Mouse (Mus musculus): Measurements from ENCODE around the gene Fam181a. TPM values are rescaled to one million over a fixed set of nuclear protein-coding genes. Genes with fewer than 3 reads are reported as not detected.

Fam181a gene
- total RNA-seq, 1 experiment from 2014 or later: not detected

- no peak for ATAC-seq (replicated peaks; ENCODE audit: insufficient number of reproducible peaks, low FRiP score, low TSS enrichment, poor library complexity, severe bottlenecking)
Observed at GRCm38 (mm10) chr12:103313274-103313673, 2.5 kb downstream of the Fam181a start.

- no peak for ATAC-seq (replicated peaks; ENCODE audit: insufficient number of reproducible peaks, low FRiP score, low TSS enrichment, poor library complexity, severe bottlenecking)
Observed at GRCm38 (mm10) chr12:103313871-103314639, 3.3 kb downstream of the Fam181a start.

- no peak for ATAC-seq (replicated peaks; ENCODE audit: insufficient number of reproducible peaks, low FRiP score, low TSS enrichment, poor library complexity, severe bottlenecking)
Observed at GRCm38 (mm10) chr12:103314640-103315361, 4.0 kb downstream of the Fam181a start.

GRCm38 (mm10) chr12:103315831-103316545 lies 5.2 kb downstream of the Fam181a start:
- ATAC-seq (replicated peaks; ENCODE audit: insufficient number of reproducible peaks, low FRiP score, low TSS enrichment, poor library complexity, severe bottlenecking): no peak

- no peak for ATAC-seq (replicated peaks; ENCODE audit: insufficient number of reproducible peaks, low FRiP score, low TSS enrichment, poor library complexity, severe bottlenecking)
Observed at GRCm38 (mm10) chr12:103322801-103323200, 12.0 kb downstream of the Fam181a start.

- ATAC-seq (replicated peaks; ENCODE audit: insufficient number of reproducible peaks, low FRiP score, low TSS enrichment, poor library complexity, severe bottlenecking): peak; percentile 77
Observed at GRCm38 (mm10) chr12:103325156-103325857, 14.5 kb downstream of the Fam181a start.

- ATAC-seq (replicated peaks; ENCODE audit: insufficient number of reproducible peaks, low FRiP score, low TSS enrichment, poor library complexity, severe bottlenecking): no peak
Observed at GRCm38 (mm10) chr12:103326569-103326968, 15.8 kb downstream of the Fam181a start.

GRCm38 (mm10) chr12:103327107-103327506 lies 16.3 kb downstream of the Fam181a start:
- ATAC-seq (replicated peaks; ENCODE audit: insufficient number of reproducible peaks, low FRiP score, low TSS enrichment, poor library complexity, severe bottlenecking): no peak

GRCm38 (mm10) chr12:103328448-103329191 lies 17.8 kb downstream of the Fam181a start:
- no peak for ATAC-seq (replicated peaks; ENCODE audit: insufficient number of reproducible peaks, low FRiP score, low TSS enrichment, poor library complexity, severe bottlenecking)

GRCm38 (mm10) chr12:103331491-103331890 lies 20.7 kb downstream of the Fam181a start:
- ATAC-seq (replicated peaks; ENCODE audit: insufficient number of reproducible peaks, low FRiP score, low TSS enrichment, poor library complexity, severe bottlenecking): no peak

GRCm38 (mm10) chr12:103332879-103333278 lies 22.1 kb downstream of the Fam181a start:
- peak; percentile 71 for ATAC-seq (replicated peaks; ENCODE audit: insufficient number of reproducible peaks, low FRiP score, low TSS enrichment, poor library complexity, severe bottlenecking)

GRCm38 (mm10) chr12:103333426-103333825 lies 22.7 kb downstream of the Fam181a start:
- ATAC-seq (replicated peaks; ENCODE audit: insufficient number of reproducible peaks, low FRiP score, low TSS enrichment, poor library complexity, severe bottlenecking): no peak

- no peak for ATAC-seq (replicated peaks; ENCODE audit: insufficient number of reproducible peaks, low FRiP score, low TSS enrichment, poor library complexity, severe bottlenecking)
Observed at GRCm38 (mm10) chr12:103336766-103337165, 26.0 kb downstream of the Fam181a start.

- ATAC-seq (replicated peaks; ENCODE audit: insufficient number of reproducible peaks, low FRiP score, low TSS enrichment, poor library complexity, severe bottlenecking): no peak
Observed at GRCm38 (mm10) chr12:103338162-103338798, 27.5 kb downstream of the Fam181a start.

GRCm38 (mm10) chr12:103341212-103341611 lies 30.4 kb downstream of the Fam181a start:
- ATAC-seq (replicated peaks; ENCODE audit: insufficient number of reproducible peaks, low FRiP score, low TSS enrichment, poor library complexity, severe bottlenecking): peak; percentile 77

GRCm38 (mm10) chr12:103343456-103343855 lies 32.7 kb downstream of the Fam181a start:
- ATAC-seq (replicated peaks; ENCODE audit: insufficient number of reproducible peaks, low FRiP score, low TSS enrichment, poor library complexity, severe bottlenecking): peak; percentile 80

- ATAC-seq (replicated peaks; ENCODE audit: insufficient number of reproducible peaks, low FRiP score, low TSS enrichment, poor library complexity, severe bottlenecking): no peak
Observed at GRCm38 (mm10) chr12:103344934-103345333, 34.2 kb downstream of the Fam181a start.

GRCm38 (mm10) chr12:103346945-103347344 lies 36.2 kb downstream of the Fam181a start:
- ATAC-seq (replicated peaks; ENCODE audit: insufficient number of reproducible peaks, low FRiP score, low TSS enrichment, poor library complexity, severe bottlenecking): no peak

Data from monocyte, adult 5-6 weeks (primary cell).